Mouse (Mus musculus): ENCODE results near the gene Chd3.

Gene Chd3

DNA sequence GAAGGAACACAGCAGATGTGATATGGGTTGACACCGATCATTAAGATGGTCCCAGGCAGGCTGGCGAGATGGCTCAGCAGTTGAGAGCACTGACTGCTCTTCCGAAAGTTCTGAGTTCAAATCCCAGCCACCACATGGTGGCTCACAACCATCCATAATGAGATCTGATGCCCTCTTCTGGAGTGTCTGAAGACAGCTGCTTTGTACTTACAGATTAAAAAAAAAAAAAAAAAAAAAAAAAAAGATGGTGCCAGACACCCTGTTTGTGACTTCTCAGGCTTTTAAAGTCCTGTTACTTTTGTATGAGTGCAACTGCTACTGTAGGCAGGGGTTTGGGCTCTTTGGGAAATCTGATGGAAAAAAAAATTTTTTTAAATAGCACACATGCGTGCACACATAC, 19.5 kb upstream of the Chd3 start:
- no peak for DNase-seq

DNA sequence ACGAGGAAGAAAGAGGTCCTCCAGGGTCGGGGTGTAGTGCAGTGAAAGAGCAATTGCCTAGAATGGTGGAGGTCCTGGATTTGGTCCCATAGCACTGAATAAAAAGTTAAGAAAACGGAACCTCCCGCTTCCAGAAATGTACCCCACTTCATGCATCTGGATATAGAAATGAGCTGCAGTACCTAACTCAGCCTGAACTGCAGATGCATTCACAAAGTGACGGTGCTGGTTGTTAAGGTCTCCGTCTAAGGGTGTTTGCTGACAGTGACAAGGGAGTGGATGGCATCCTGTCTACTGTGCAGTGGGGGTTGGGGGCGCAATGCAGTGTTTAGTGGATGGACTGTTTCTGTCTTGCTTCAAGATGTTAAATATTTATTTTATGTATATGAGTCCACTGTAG, 17.6 kb upstream of the Chd3 start:
- DNase-seq = no peak

- DNase-seq = no peak
Measured at GRCm38 (mm10) chr11:69384979-69385378, 15.8 kb upstream of the Chd3 start.

GRCm38 (mm10) chr11:69382478-69383105, 13.4 kb upstream of the Chd3 start:
- DNase-seq = peak in 1 of 2 experiments; percentile 39

GRCm38 (mm10) chr11:69381356-69381755, 12.2 kb upstream of the Chd3 start:
- DNase-seq = peak; percentile 77 to 79

DNA sequence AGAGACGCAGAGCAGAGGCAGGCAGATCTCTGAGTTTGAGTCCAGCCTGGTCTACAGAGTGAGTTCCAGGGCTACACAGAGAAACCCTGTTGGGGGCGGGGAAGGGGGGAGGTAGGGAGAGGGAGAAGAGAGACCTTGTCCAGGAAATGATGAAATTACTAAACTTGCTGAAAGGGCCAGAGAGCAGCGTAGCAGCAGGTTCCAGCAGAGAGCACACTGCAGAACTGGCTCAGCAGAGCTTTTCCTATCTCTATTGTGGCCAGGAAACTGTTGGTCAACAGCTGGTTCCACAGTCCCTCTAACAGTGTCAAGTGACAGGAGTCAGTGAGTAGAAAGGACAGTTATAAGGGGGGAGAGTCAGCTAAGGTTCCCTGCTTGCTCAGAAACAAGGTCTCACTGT, 10.4 kb upstream of the Chd3 start:
- no peak for DNase-seq

DNA sequence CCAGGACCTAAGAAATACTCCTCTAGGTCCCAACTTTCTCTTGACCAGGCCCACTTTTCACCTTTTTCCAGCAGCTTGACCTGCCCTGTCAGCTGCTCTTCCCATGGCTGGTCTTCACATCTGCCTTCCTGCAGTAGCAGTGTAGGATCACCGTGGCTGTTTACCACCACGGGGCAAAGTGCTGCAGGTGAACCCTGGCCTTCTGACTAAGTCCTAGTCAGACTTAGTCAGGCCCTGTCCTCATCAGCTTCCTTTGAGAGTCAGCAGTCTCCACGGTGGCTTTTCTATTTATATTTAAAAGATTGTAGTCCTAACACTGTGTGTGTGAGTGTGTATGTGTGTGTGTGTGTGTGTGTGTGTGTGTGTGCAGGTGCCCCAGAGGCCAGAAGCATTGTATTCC, 8.6 kb upstream of the Chd3 start:
- DNase-seq = no peak

DNA sequence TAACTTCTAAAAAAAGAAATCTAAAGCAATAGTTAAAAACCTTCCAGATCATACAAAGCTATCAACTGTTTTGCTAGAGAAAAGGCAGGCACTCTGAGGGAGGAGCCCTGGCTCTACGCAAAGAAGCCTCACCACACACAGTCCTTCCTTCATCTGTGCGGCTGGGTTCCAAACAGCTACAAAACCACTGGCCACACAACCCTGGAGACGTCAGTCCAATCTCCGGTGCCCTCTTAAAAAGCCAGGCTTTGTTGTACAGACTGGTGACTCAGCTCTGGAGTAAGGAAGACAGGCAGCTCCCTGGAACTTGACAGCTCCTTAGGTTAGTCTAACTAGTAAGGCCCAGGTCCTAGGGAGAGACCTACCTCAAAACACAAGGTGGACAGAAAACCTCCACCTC, 6.4 kb upstream of the Chd3 start:
- no peak for DNase-seq

DNA sequence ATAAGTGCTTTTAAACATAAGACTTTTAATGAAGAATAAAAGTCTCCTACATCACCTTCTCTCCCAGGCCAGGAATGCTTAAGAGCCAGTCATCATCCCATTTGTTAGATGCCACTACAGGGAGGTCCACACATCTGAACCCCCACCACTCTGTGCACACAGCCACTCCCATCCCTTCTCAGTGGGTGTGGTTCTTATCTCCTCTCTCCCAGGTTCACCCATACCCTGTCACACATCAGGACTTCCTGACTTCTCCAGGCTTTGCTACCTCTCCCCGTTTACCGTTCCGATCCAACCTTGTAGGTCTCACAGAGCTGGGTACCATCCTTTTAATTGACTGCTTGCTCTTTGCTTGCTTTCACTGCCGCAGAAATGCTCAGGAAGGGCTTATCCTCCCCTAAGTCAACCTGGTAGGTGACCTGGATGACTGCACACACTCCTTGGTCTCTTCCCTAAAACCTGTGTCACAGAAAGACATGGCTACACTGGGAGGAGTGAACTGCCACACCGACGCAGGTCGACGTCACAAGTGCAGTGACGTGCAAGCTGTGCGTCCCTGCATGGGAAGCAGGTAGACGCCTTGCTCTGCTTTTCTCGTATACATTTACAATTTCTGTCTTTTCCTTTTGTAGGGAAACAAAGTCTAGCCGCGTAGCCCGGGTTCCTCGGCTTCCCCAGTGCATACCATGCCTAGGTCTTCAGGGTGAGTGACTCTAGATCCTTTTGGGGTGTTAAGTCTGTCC, 4.2 kb upstream of the Chd3 start:
- no peak for DNase-seq

GRCm38 (mm10) chr11:69372780-69373170, 3.6 kb upstream of the Chd3 start:
- peak in 1 of 2 experiments; percentile 22 for DNase-seq

DNA sequence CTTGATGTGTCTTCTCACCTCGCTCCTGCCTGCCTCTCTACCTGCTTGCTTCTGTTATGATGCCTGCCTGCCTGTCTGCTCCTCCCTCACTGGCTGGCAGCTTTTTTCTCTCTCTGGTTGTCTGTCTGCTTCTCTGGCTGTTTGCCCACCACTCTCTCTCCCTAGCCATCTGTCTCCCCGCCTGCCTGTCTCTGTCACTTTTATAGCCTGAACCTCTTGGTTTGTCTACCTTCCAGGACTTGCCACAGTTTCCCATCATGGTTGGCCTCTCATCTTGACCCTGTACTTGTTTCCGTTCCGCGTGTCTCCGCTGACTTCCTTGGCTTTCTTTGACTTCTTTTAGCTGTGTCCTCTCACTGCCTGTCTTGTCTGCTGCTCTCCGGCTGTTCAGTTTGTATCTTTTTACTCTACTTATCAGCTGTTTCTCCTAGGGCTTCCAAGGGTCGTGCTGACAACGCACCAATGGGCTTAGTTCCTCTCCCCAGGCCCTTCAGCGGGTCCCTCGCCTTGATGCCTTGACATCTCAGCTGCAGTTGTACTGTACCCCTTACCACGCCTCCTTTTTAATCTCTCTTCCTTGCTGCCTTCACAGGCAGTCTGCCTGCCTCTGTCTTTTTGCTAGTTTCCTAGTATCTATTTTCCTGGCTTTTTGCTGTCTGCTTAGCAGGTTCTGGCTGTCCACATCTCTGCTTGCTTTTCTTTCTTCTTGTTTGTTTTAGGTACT, 3.0 kb upstream of the Chd3 start:
- DNase-seq = peak; percentile 87 to 92

GRCm38 (mm10) chr11:69371601-69372000, 2.4 kb upstream of the Chd3 start:
- no peak for DNase-seq

DNA sequence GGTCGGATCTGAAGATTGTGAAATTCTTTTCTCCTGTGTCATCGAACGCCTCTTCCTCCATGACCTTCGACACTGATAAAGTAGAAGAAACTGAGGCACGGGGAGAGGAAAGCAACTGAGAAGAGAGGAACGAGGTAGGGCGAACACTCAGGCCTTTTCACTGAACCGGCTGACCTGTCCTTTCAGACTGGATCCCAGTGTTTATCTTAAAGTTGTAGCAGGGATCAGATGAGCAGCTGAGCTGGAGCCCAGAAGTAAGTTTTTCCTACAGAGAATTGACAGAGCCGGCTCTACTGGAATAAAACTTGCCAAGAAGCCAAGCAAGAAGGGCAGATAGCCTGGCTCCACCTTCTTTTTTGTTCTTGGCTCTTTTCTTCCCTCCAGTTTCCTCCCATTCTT, 1.6 kb upstream of the Chd3 start:
- DNase-seq = no peak

- no peak for DNase-seq
Measured at GRCm38 (mm10) chr11:69369990-69370816, 997 bp upstream of the Chd3 start.

DNA sequence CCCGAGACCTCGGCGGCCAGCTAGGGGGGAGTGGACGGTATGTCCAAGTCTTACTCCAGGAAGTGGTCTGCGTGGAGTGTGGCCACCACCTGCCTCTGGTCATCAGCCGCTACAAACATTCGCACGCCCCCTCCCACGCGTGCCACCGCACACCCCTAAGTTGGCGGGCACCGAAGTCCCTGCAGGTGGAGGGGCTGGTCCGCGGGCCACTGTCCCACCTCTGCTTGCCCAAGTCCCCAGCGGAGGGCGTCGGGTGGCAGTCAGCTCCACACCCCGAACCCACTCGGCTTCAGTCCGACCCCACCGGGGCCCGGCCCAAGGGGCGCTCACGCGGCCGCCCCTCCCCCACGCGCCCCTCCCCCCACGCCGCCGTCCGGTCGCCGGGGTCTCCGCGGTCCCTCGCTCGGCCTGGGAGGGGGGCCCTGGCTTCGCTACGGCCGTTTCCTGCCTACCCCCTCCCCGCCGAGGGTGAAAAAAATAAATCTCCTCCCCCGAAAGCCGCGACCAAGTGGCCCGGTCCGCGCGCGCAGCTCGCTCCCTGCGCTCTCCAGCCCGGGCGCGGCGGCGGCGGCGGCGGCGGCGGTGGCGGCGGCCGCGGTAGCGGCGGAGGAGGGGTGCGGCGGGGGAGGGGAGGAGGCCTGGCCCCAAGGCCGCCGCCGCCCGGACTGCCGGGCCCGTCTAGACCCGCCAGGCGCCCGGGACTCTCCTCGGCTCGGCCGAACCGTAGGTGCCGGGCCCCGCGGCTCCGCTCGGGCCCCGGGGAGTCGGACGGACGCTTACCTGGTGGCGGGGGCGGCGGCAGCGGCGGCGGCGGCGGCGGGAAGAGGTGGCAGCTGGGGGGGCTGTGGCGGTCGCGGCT, 621 bp downstream of the Chd3 start:
- DNase-seq = peak; percentile 38 to 54

GRCm38 (mm10) chr11:69367616-69368355, 1.4 kb downstream of the Chd3 start:
- no peak for DNase-seq

DNA sequence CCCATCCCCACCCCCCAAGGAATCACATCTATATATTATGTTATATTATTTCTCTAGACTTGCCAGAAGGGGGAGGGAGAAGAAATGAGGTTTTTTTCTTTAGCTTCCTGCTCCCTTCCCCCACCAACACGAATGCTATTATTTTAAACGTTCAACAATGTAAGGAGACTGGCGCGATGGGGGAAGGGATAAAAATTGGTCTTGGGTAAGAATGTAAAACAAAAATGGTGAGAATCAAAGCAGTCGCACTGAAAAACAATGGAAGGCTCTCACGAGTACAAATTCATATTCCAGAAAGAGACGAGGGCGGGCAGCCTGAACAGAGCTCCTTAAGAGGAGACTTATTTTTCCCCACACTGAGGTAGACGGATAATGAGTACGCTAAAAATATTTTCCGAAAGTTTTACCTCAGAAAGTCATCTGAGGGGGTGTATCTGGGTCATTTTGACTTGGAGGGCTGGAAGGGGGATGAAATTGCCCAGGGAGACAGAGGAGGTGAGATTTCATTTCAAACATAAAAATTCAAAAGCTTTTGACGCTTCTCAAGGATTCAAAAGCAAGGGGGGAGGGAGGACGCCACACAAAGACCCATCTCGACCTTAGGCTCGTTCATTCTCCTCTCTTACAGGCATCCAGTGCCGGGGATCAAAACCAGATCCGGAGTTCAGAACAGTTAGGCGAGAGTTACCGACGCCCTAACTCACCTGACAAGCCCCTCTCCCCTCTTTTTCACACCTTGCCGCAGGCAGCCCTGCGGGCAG, 2.2 kb downstream of the Chd3 start:
- DNase-seq = no peak

DNA sequence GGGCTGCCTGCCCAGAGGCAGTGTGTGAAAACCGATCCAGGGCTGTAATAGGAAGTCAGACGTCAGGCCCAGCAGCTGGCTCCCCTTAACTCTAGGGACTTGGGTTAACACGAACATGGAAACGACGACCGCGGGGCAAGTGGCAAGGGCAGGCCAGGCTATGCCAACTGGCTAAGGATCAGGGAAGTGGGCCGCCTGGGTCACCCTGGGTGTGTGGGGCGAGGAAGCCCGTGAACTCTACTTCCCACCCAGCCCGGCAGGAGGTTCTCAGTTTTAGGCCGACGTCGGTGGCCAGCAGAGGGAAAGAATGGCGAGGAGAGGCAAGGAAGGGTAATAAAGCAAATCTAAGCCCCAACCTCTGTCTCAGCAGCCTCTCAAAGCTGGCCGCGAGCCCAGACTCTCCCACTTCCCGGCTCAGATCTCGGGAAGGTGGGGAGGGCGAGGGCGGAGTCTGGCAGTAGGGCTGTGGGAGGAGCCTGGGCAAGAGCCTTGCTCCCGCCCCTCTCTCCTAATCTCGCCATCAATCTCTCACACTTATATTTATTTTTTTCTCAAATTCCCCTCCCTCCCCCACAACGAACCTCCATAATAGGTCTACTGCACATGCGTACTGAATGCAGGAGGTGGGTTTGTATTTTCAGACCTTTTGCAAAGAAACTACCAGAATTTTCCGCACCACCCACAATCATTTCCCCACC, 2.9 kb downstream of the Chd3 start:
- DNase-seq = peak; percentile 72 to 80

- no peak for DNase-seq
Measured at GRCm38 (mm10) chr11:69365722-69366121, 3.5 kb downstream of the Chd3 start.

DNA sequence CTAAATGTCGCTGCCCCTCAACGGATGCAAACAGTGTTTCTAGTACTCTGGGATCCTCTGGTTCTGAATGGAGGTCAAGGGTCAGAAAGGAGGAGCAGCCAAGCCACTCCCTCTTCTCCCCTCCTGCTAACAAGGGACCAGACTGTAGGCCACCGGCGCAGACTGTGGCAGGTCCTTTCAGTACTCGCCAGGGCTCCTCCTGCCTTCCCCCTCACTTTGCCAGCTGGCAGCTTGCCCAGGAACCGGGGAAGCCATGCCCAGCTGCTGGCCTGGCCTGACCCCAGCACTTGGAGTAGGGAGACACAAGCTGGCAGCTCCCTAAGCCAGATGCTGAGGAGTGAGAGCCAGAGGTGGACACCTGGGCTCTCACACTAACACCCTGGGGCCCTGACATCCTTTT, 4.3 kb downstream of the Chd3 start:
- DNase-seq = peak; percentile 82 to 89

Data from cerebellum, postnatal 36 days (tissue).